Mouse (Mus musculus) lung, adult 2 months (tissue): ENCODE data around the gene Scyl1.

Experiments used
- CTCF ChIP-seq: fragments of 200-500 bp; IDR thresholded peaks from 2 replicates; pipeline ENCODE4 v1.5.1; 2011; ENCODE audit warnings: mild to moderate bottlenecking, low read length, control low read depth; ENCODE audit not compliant: insufficient read depth
- POLR2A ChIP-seq: fragments of 200-500 bp; IDR thresholded peaks from 2 replicates; pipeline ENCODE4 v1.6.1; 2011; ENCODE audit warnings: low read depth, mild to moderate bottlenecking, control low read depth, low read length, borderline replicate concordance; ENCODE audit errors: extremely low read depth

DNA sequence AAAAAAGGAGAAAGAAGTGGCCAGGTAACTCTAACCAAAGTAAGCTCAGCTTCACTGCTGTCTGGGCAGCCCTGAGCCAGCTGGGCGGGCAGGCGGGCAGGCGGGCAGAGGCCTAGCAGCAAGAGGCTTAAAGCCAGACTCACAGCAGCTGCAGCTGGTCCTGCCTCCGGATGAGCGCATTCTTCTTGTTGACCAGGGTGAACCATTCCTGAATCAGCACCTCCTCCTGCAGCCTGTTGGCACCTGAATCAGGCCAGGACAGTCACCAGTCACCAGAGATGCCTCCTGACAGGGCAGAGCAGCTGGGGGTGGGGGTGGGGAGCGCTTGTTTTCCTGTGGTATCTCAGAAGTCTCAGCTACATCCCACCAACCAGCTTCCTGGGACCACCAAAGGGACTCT, 61.2 kb downstream of the Scyl1 start:
- TF ChIP-seq CTCF (no peak), POLR2A (no peak)
